Mouse (Mus musculus) CH12.LX (cell line): ENCODE measurements around the gene Cnbp.

Source experiments
- CTCF ChIP-seq, 2 experiments: IDR thresholded peaks in 1 of 2; conservative IDR thresholded peaks in 1 of 2; 2 replicates each; pipeline ENCODE4 v1.5.1; 2011 to 2012; ENCODE audit warnings: low read depth in 2 of 2, low read length in 2 of 2, improper control_type of control experiment in 1 of 2, inconsistent platforms in 1 of 2, mild to moderate bottlenecking in 1 of 2, moderate library complexity in 1 of 2
- E2F4 ChIP-seq: IDR thresholded peaks from 2 replicates; pipeline ENCODE4 v1.6.1; 2011; ENCODE audit warnings: low read depth, low read length, improper control_type of control experiment; ENCODE audit not compliant: insufficient replicate concordance
- POLR2AphosphoS2 ChIP-seq: IDR thresholded peaks from 2 replicates; pipeline ENCODE4 v1.6.1; 2011; ENCODE audit warnings: low read depth, low read length, improper control_type of control experiment

DNA sequence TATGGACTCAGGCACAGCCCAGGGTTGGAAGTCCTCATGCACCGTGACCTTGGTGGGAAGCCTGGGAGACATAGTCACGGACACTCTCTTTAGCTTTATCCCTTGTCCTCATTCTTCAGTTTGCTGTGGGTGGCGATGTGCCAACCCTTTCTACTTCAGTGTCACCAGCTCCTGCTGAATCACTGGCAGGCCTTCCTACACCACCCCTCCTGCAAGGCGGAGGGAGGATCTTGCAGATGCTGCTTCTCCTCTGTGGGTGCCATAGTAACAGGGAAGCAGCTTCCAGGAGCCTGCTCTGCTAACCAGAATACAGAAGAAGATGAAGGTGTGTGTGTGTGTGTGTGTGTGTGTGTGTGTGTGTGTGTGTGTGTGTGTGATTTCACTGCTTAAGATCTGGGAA is 31.9 kb upstream of the Cnbp start:
- TF ChIP-seq CTCF (conservative IDR thresholded peaks at IDR 0.05 in 1 of 2, IDR thresholded peaks at IDR 0.05 in 1 of 2; ENCODE audit: low read depth in 2 of 2, low read length in 2 of 2): no peak
- TF ChIP-seq POLR2AphosphoS2: no peak
- no peak for TF ChIP-seq E2F4
